Mouse (Mus musculus) small intestine, adult 2 months (tissue): ENCODE measurements at regions not wholly inside any gene's neighbourhood (a gene's known extent, or its start where the extent isn't known, plus 50 kb on each side); places are given as distances from the start of the nearest gene placed in this dataset.

Experiments
- H3K27ac ChIP-seq: fragments of 200-500 bp; 2 replicates; pipeline ENCODE4 v1.5.1; 2012; ENCODE audit warnings: low read depth, low read length, control low read depth, inconsistent platforms; ENCODE audit not compliant: insufficient read depth
- H3K27me3 ChIP-seq: fragments of 200-500 bp; 2 replicates; pipeline ENCODE4 v1.6.1; 2012; ENCODE audit warnings: mild to moderate bottlenecking, moderate library complexity, low read length, inconsistent platforms; ENCODE audit not compliant: control insufficient read depth, insufficient read depth
- H3K36me3 ChIP-seq: fragments of 200-500 bp; 2 replicates; pipeline ENCODE4 v1.6.1; 2012; ENCODE audit warnings: mild to moderate bottlenecking, low read length, control low read depth, inconsistent platforms; ENCODE audit not compliant: control insufficient read depth, insufficient read depth
- H3K4me1 ChIP-seq: fragments of 200-500 bp; 2 replicates; pipeline ENCODE4 v1.6.1; 2012; ENCODE audit warnings: low read length, inconsistent platforms, mixed read lengths; ENCODE audit not compliant: control insufficient read depth, insufficient read depth, insufficient read length
- H3K4me3 ChIP-seq: fragments of 200-500 bp; 2 replicates; pipeline ENCODE4 v1.5.1; 2012; ENCODE audit warnings: low read depth, mild to moderate bottlenecking, control low read depth, inconsistent platforms, low read length, moderate library complexity
- CTCF ChIP-seq: fragments of 200-500 bp; IDR thresholded peaks from 2 replicates; pipeline ENCODE4 v1.5.1; 2012; ENCODE audit warnings: low read depth, mild to moderate bottlenecking, control low read depth, inconsistent platforms, low read length, moderate library complexity, mixed read lengths; ENCODE audit not compliant: insufficient replicate concordance, insufficient read length; ENCODE audit errors: extremely low read depth
- POLR2A ChIP-seq: fragments of 200-500 bp; IDR thresholded peaks from 2 replicates; pipeline ENCODE4 v1.6.1; 2012; ENCODE audit warnings: low read depth, mild to moderate bottlenecking, control low read depth, inconsistent platforms, low read length, moderate library complexity
- WGBS: fragments of 180-500 bp; shearing (Covaris S2); methylation state at CpG from one replicate; pipeline ENCODE4 v1.1.7; 2018; 5-methylcytosine and 5-hydroxymethylcytosine counted together

GRCm38 (mm10) chr14:76651096-76651495 lies 94.4 kb upstream of the Serp2 start:
- H3K27ac ChIP-seq = no peak overlapping the region
- no peaks in the 10 kb centered on the region for H3K27me3 ChIP-seq
- TF ChIP-seq POLR2A = no peak
- TF ChIP-seq CTCF = no peak
- 93% methylated on average over 8 of the region's 8 CpGs for WGBS
- H3K36me3 ChIP-seq = no peaks in the 10 kb centered on the region
- H3K4me3 ChIP-seq = no peak overlapping the region
- H3K4me1 ChIP-seq = no peaks in the 10 kb centered on the region

GRCm38 (mm10) chr14:76649927-76650326 lies 93.2 kb upstream of the Serp2 start:
- no peaks in the 10 kb centered on the region for H3K36me3 ChIP-seq
- H3K27me3 ChIP-seq = no peaks in the 10 kb centered on the region
- no peak overlapping the region for H3K27ac ChIP-seq
- TF ChIP-seq POLR2A = no peak
- H3K4me1 ChIP-seq = no peaks in the 10 kb centered on the region
- WGBS = 96% methylated on average over 3 of the region's 3 CpGs
- no peak overlapping the region for H3K4me3 ChIP-seq

- no peak for TF ChIP-seq POLR2A
- WGBS = 78% methylated on average over 3 of the region's 3 CpGs
- H3K36me3 ChIP-seq = no peaks in the 10 kb centered on the region
- H3K4me3 ChIP-seq = no peak overlapping the region
- H3K4me1 ChIP-seq = no peaks in the 10 kb centered on the region
- no peak overlapping the region for H3K27ac ChIP-seq
- no peaks in the 10 kb centered on the region for H3K27me3 ChIP-seq
Measured at GRCm38 (mm10) chr14:76644716-76645115, 88.0 kb upstream of the Serp2 start.

GRCm38 (mm10) chr14:76641752-76642529 lies 85.3 kb upstream of the Serp2 start:
- 94% methylated on average over 4 of the region's 4 CpGs for WGBS
- Histone ChIP-seq H3K27ac (no peak overlapping the region), H3K36me3 (no peaks in the 10 kb centered on the region), H3K27me3 (no peaks in the 10 kb centered on the region), H3K4me1 (no peaks in the 10 kb centered on the region), H3K4me3 (no peak overlapping the region)
- TF ChIP-seq CTCF (no peak), POLR2A (no peak)

- Histone ChIP-seq H3K4me1 (peaks cover 5% of the 10 kb centered on the region; the same call in 1 of the 2 replicates), H3K27me3 (no peaks in the 10 kb centered on the region), H3K36me3 (no peaks in the 10 kb centered on the region), H3K27ac (no peak overlapping the region), H3K4me3 (no peak overlapping the region)
- TF ChIP-seq CTCF (no peak), POLR2A (no peak)
- 76% methylated on average over 6 of the region's 6 CpGs for WGBS
Measured at GRCm38 (mm10) chr14:76633170-76633569, 76.5 kb upstream of the Serp2 start.

GRCm38 (mm10) chr14:76632763-76633162 lies 76.1 kb upstream of the Serp2 start:
- TF ChIP-seq POLR2A (no peak), CTCF (no peak)
- Histone ChIP-seq H3K27ac (no peak overlapping the region), H3K4me3 (no peak overlapping the region), H3K36me3 (no peaks in the 10 kb centered on the region), H3K4me1 (peaks cover 5% of the 10 kb centered on the region; the same call in 1 of the 2 replicates), H3K27me3 (no peaks in the 10 kb centered on the region)
- WGBS = 82% methylated on average over 6 of the region's 6 CpGs

- WGBS = 85% methylated on average over 6 of the region's 6 CpGs
Measured at GRCm38 (mm10) chr14:76631740-76632139, 75.1 kb upstream of the Serp2 start.

More at GRCm38 (mm10) chr14:76631740-76632139, 75.1 kb upstream of the Serp2 start:
- H3K4me1 ChIP-seq = peaks cover 5% of the 10 kb centered on the region; the same call in 1 of the 2 replicates
- TF ChIP-seq CTCF (no peak), POLR2A (no peak)
- no peak overlapping the region for H3K4me3 ChIP-seq
- H3K27ac ChIP-seq = no peak overlapping the region
- no peaks in the 10 kb centered on the region for H3K27me3 ChIP-seq
- no peaks in the 10 kb centered on the region for H3K36me3 ChIP-seq
